Mouse (Mus musculus) E14TG2a.4 (cell line): ENCODE data around the gene Flt1.

Source experiments
- CTCF ChIP-seq: conservative IDR thresholded peaks from 2 replicates; pipeline ENCODE4 v1.5.1; 2014; ENCODE audit warnings: low read length
- NANOG ChIP-seq: IDR thresholded peaks from 2 replicates; pipeline ENCODE4 v1.6.1; 2014; ENCODE audit warnings: borderline replicate concordance, low read length, mixed read lengths
- POU5F1 ChIP-seq: IDR thresholded peaks from 2 replicates; pipeline ENCODE4 v1.6.1; 2014; ENCODE audit warnings: low read length, borderline replicate concordance

DNA sequence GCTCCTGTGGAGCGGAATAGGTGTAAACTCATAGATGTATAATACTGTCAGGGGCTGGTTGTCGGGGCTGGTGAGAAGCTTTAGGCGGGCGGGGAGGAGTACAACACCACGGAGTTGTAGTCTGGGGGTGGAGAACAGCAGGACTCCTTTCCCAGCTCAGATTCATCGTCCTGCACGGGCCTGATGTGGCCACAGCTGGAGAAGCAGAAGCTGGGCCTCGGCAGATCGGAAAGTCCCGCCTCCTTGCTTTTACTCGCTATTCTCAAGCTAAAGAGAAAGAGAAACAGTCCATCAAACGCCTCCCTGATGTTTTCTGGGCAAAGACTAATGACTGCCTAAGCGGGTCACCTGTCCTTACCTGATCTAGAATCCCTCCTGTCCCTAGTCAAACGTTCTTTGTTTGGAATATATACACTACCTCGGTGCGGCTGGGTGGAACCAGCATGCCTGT, 161.6 kb downstream of the Flt1 start:
- TF ChIP-seq CTCF (no peak), POU5F1 (no peak), NANOG (no peak)
